Mouse (Mus musculus) midbrain, embryonic 14.5 days (tissue): ENCODE measurements at regions not wholly inside any gene's neighbourhood (a gene's known extent, or its start where the extent isn't known, plus 50 kb on each side); places are given as distances from the start of the nearest gene placed in this dataset.
"Not testable (repeated sequence)": the region's sequence is repeated elsewhere in the genome, so short reads cannot be mapped to it uniquely, and the experiment has no call there.

Source experiments
- ATAC-seq: fragments of 200-750 bp; cut with Nextera tagmentation; 2 replicates; pipeline ENCODE4 v1.8.0; 2017; ENCODE audit warnings: moderate number of reproducible peaks, moderate library complexity; ENCODE audit not compliant: low FRiP score, low TSS enrichment
- DNase-seq: peaks from one replicate; pipeline ENCODE4 v3.0.0-alpha.2; 2015
- H3K27ac ChIP-seq: fragments of 300-500 bp; sonication (generic); replicated peaks from 2 replicates; pipeline ENCODE4 v1.5.1; 2014; ENCODE audit warnings: mild to moderate bottlenecking, low read depth, low read length, moderate library complexity
- H3K27me3 ChIP-seq: fragments of 300-500 bp; sonication (generic); 2 replicates; pipeline ENCODE4 v1.6.1; 2014; ENCODE audit warnings: low read length, control low read depth, mixed read lengths; ENCODE audit not compliant: control insufficient read depth, insufficient read depth
- H3K36me3 ChIP-seq: fragments of 300-500 bp; sonication (generic); 2 replicates; pipeline ENCODE4 v1.6.1; 2014; ENCODE audit warnings: low read length, control low read depth; ENCODE audit not compliant: control insufficient read depth, insufficient read depth
- H3K4me1 ChIP-seq: fragments of 300-500 bp; sonication (generic); 2 replicates; pipeline ENCODE4 v1.6.1; 2014; ENCODE audit warnings: mild to moderate bottlenecking, antibody characterized with exemption, low read length, control low read depth; ENCODE audit not compliant: control insufficient read depth, insufficient read depth
- H3K4me2 ChIP-seq: fragments of 300-500 bp; sonication (generic); 2 replicates; pipeline ENCODE4 v1.6.1; 2014; ENCODE audit warnings: mild to moderate bottlenecking, low read length, moderate library complexity
- H3K4me3 ChIP-seq: fragments of 300-500 bp; sonication (generic); replicated peaks from 2 replicates; pipeline ENCODE4 v1.5.1; 2014; ENCODE audit warnings: low read depth, low read length
- H3K9ac ChIP-seq: fragments of 300-500 bp; sonication (generic); replicated peaks from 2 replicates; pipeline ENCODE4 v1.6.1; 2014; ENCODE audit warnings: mild to moderate bottlenecking, low read length, moderate library complexity
- H3K9me3 ChIP-seq: fragments of 300-500 bp; sonication (generic); 2 replicates; pipeline ENCODE4 v1.6.1; 2016; ENCODE audit warnings: low read length, control low read depth, mixed read lengths; ENCODE audit not compliant: control insufficient read depth
- WGBS: fragments of 180-500 bp; shearing (Covaris S2); extraction: QIAGEN DNeasy Blood & Tissue Kit; methylation state at CpG from one replicate; pipeline ENCODE4 v1.1.7; 2014; 5-methylcytosine and 5-hydroxymethylcytosine counted together

- 100% methylated on average over 1 of the region's 7 CpGs for WGBS
- H3K36me3 ChIP-seq = not testable (repeated sequence)
These were observed 95.5 kb upstream of the Cenpw start for GRCm38 (mm10) chr10:30295871-30296270.

GRCm38 (mm10) chr10:30281666-30282065 lies 81.3 kb upstream of the Cenpw start:
- no peaks in the 10 kb centered on the region for H3K4me1 ChIP-seq
- H3K36me3 ChIP-seq = no peaks in the 10 kb centered on the region
- ATAC-seq = no peak
- no peak overlapping the region for H3K9ac ChIP-seq
- H3K4me3 ChIP-seq = no peak overlapping the region
- no peaks in the 10 kb centered on the region for H3K9me3 ChIP-seq
- DNase-seq = no peak
- WGBS = 90% methylated on average over 2 of the region's 2 CpGs
- H3K4me2 ChIP-seq = no peak overlapping the region
- H3K27me3 ChIP-seq = no peaks in the 10 kb centered on the region
- H3K27ac ChIP-seq = no peak overlapping the region

More at GRCm38 (mm10) chr10:30295871-30296270, 95.5 kb upstream of the Cenpw start:
- not testable (repeated sequence) for H3K9me3 ChIP-seq, H3K27ac ChIP-seq, H3K4me3 ChIP-seq, ATAC-seq, H3K4me1 ChIP-seq, H3K4me2 ChIP-seq, H3K9ac ChIP-seq, DNase-seq, H3K27me3 ChIP-seq

GRCm38 (mm10) chr10:30280451-30280850 lies 80.1 kb upstream of the Cenpw start:
- no peaks in the 10 kb centered on the region for H3K9me3 ChIP-seq
- no peak overlapping the region for H3K4me3 ChIP-seq
- H3K27ac ChIP-seq = no peak overlapping the region
- ATAC-seq (no peak), DNase-seq (no peak)
- H3K9ac ChIP-seq = no peak overlapping the region
- 100% methylated on average over 1 of the region's 1 CpGs for WGBS
- H3K4me2 ChIP-seq = no peak overlapping the region
- no peaks in the 10 kb centered on the region for H3K27me3 ChIP-seq
- H3K4me1 ChIP-seq = no peaks in the 10 kb centered on the region
- no peaks in the 10 kb centered on the region for H3K36me3 ChIP-seq

DNA sequence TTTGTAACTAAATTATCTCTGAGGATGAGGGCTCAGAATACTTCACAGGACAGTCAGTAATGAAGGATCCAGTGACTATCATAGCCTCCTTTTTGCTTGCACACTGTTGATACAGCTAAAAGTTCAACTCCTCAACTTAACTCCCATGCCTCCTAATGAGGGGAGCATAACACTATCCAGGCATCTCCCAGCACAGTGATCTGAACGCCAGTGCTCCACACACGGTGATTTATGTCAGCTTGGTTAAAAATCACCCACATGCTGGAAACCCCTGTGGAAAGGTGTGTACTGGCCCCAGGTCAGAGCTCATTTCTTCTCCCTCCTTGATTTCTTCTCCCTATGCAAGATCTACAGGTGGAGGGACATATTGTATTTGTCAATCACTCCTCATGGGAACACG lies 79.6 kb upstream of the Cenpw start:
- WGBS = 84% methylated on average over 3 of the region's 3 CpGs
- H3K9me3 ChIP-seq = no peaks in the 10 kb centered on the region
- H3K9ac ChIP-seq = no peak overlapping the region
- H3K4me1 ChIP-seq = no peaks in the 10 kb centered on the region
- H3K4me2 ChIP-seq = no peak overlapping the region
- H3K4me3 ChIP-seq = no peak overlapping the region
- H3K36me3 ChIP-seq = no peaks in the 10 kb centered on the region
- DNase-seq = no peak
- ATAC-seq = no peak
- H3K27me3 ChIP-seq = no peaks in the 10 kb centered on the region
- no peak overlapping the region for H3K27ac ChIP-seq

DNA sequence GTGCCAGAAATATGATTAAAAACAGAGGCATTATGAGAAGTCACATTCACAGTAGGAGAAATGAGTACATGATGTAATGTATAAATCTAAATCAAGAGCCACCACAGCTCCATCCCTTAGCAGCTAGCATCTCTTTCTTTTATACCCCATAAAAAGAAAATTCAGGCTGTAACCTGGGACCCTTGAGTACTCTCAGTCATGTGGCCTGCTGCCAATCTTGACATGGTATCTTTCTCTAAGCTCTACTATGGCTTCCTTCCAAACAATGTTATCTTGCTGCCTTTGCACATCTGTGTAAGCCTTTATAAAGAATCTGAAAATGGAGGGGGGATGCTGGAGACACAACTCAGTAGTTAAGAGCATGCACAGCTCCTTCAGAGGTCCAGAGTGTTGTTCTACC lies 78.6 kb upstream of the Cenpw start:
- no peak overlapping the region for H3K9ac ChIP-seq
- DNase-seq = no peak
- H3K27ac ChIP-seq = no peak overlapping the region
- no peak overlapping the region for H3K4me3 ChIP-seq
- H3K9me3 ChIP-seq = no peaks in the 10 kb centered on the region
- no peaks in the 10 kb centered on the region for H3K27me3 ChIP-seq
- no peaks in the 10 kb centered on the region for H3K4me1 ChIP-seq
- H3K36me3 ChIP-seq = no peaks in the 10 kb centered on the region
- no peak overlapping the region for H3K4me2 ChIP-seq
- no peak; the same call in 1 of the 2 replicates for ATAC-seq

DNA sequence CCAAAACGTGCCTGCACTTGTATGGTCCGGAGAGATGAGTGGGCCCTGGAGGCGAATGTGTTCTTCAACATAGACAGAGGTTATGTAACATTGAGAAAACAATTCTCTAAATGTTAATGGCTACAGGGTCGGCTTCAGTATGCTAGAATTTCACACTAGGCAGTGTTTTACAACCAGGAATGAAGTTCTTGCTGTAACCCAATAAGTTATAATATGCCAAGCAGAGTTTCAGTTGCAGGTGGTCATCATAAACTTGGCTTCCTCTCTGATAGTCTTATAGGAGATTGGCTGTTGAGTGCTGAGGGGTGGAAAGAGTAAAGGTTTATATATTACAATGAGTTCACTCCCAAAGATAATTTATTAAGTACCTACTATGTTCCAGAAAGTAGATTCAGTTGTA lies 64.8 kb upstream of the Cenpw start:
- no peaks in the 10 kb centered on the region for H3K9me3 ChIP-seq
- 87% methylated on average over 4 of the region's 4 CpGs for WGBS
- no peak for ATAC-seq

GRCm38 (mm10) chr10:30259716-30260115 lies 59.4 kb upstream of the Cenpw start:
- WGBS = 79% methylated on average over 3 of the region's 3 CpGs
- no peak overlapping the region for H3K4me2 ChIP-seq
- no peaks in the 10 kb centered on the region for H3K9me3 ChIP-seq
- no peak overlapping the region for H3K27ac ChIP-seq
- H3K4me3 ChIP-seq = no peak overlapping the region
- H3K36me3 ChIP-seq = no peaks in the 10 kb centered on the region
- no peaks in the 10 kb centered on the region for H3K4me1 ChIP-seq
- ATAC-seq = no peak
- no peak overlapping the region for H3K9ac ChIP-seq
- no peak for DNase-seq
- no peaks in the 10 kb centered on the region for H3K27me3 ChIP-seq

More for the DNA sequence above, 64.8 kb upstream of the Cenpw start:
- no peaks in the 10 kb centered on the region for H3K27me3 ChIP-seq
- DNase-seq = no peak
- no peak overlapping the region for H3K27ac ChIP-seq
- no peaks in the 10 kb centered on the region for H3K36me3 ChIP-seq
- no peak overlapping the region for H3K4me2 ChIP-seq
- H3K9ac ChIP-seq = no peak overlapping the region
- no peaks in the 10 kb centered on the region for H3K4me1 ChIP-seq
- no peak overlapping the region for H3K4me3 ChIP-seq

DNA sequence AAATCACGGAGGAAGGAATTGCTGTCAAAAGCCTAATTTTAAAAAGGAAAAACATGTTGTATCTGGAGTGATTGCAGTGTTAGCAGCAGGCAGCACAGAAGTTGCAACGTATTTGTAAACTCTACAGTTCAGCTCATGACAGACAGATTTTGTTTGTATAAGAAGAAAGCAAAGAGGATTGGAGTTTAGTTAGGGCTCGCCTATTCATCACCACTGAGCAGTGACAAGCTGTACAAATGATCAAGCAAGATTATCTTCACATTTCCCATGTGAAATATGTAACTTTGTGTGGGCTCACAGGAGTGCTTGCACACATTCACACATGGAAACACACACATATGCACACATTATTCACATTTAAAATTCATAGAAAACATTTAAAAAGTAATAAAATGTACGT lies 57.5 kb upstream of the Cenpw start:
- Histone ChIP-seq H3K4me1 (no peaks in the 10 kb centered on the region), H3K9ac (no peak overlapping the region), H3K4me2 (no peak overlapping the region), H3K27ac (no peak overlapping the region), H3K9me3 (no peaks in the 10 kb centered on the region), H3K27me3 (no peaks in the 10 kb centered on the region), H3K4me3 (no peak overlapping the region), H3K36me3 (no peaks in the 10 kb centered on the region)
- WGBS = 61% methylated on average over 4 of the region's 4 CpGs
- ATAC-seq (no peak), DNase-seq (no peak)
